Mouse (Mus musculus) liver, adult 2 months (tissue): ENCODE measurements around the gene Gm20721. TPM values are rescaled to one million over a fixed set of nuclear protein-coding genes. Genes with fewer than 3 reads are reported as not detected.
A peak's percentile ranks its signal among the peaks of the same experiment; 100 is the strongest.

Source experiments
- DNase-seq: peaks from one replicate; pipeline ENCODE4 v3.0.0-alpha.2; 2011; ENCODE audit warnings: low read depth, low spot score; ENCODE audit errors: extremely low read depth
- H3K27ac ChIP-seq: fragments of 200-500 bp; replicated peaks from 2 replicates; pipeline ENCODE4 v1.5.1; 2012; ENCODE audit warnings: low read depth, mild to moderate bottlenecking, control low read depth, inconsistent platforms, low read length; ENCODE audit not compliant: insufficient read depth
- H3K27me3 ChIP-seq: fragments of 200-500 bp; 2 replicates; pipeline ENCODE4 v1.6.1; 2012; ENCODE audit warnings: mild to moderate bottlenecking, moderate library complexity, low read length, inconsistent platforms; ENCODE audit not compliant: control insufficient read depth, insufficient read depth
- H3K36me3 ChIP-seq: fragments of 200-500 bp; 2 replicates; pipeline ENCODE4 v1.6.1; 2012; ENCODE audit warnings: low read length, inconsistent platforms; ENCODE audit not compliant: control insufficient read depth, insufficient read depth
- H3K4me1 ChIP-seq: fragments of 200-500 bp; 2 replicates; pipeline ENCODE4 v1.6.1; 2011; ENCODE audit warnings: low read length; ENCODE audit not compliant: control insufficient read depth, insufficient read depth
- H3K4me3 ChIP-seq: fragments of 200-500 bp; 2 replicates; pipeline ENCODE4 v1.5.1; 2011; ENCODE audit warnings: low read depth, mild to moderate bottlenecking, control low read depth, low read length, moderate library complexity; ENCODE audit not compliant: insufficient read depth
- H3K79me2 ChIP-seq: fragments of 200-500 bp; 2 replicates; pipeline ENCODE4 v1.6.1; 2012; ENCODE audit warnings: inconsistent platforms, mild to moderate bottlenecking, low read length, moderate library complexity; ENCODE audit not compliant: control insufficient read depth, insufficient read depth
- H3K9ac ChIP-seq: fragments of 200-500 bp; 2 replicates; pipeline ENCODE4 v1.6.1; 2012; ENCODE audit warnings: low read depth, mild to moderate bottlenecking, control low read depth, inconsistent platforms, low read length
- CTCF ChIP-seq: fragments of 200-500 bp; IDR thresholded peaks from 2 replicates; pipeline ENCODE4 v1.5.1; 2011; ENCODE audit warnings: low read depth, low read length, control low read depth
- POLR2A ChIP-seq: fragments of 200-500 bp; IDR thresholded peaks from 2 replicates; pipeline ENCODE4 v1.6.1; 2011; ENCODE audit warnings: low read length, control low read depth; ENCODE audit not compliant: insufficient read depth; ENCODE audit errors: extremely low read depth
- WGBS: fragments of 180-500 bp; shearing (Covaris S2); methylation state at CpG from one replicate; pipeline ENCODE4 v1.1.7; 2018; 5-methylcytosine and 5-hydroxymethylcytosine counted together
- polyA plus RNA-seq: library from polyadenylated mRNA; depleted of rRNA; stranded (reverse); fragments of >200 nt; gene quantifications from 2 replicates; pipeline ENCODE4 v1.2.3, GENCODE M21; 2012; rRNA removed
- total RNA-seq: library from RNA; depleted of rRNA; stranded (reverse); fragments of >200 nt; gene quantifications from 2 replicates; pipeline ENCODE4 v1.2.3, GENCODE M21; 2014; rRNA removed

Gm20721 gene
- total and polyA plus RNA-seq, 2 experiments, result 0.31 TPM; not detected in 1

DNA sequence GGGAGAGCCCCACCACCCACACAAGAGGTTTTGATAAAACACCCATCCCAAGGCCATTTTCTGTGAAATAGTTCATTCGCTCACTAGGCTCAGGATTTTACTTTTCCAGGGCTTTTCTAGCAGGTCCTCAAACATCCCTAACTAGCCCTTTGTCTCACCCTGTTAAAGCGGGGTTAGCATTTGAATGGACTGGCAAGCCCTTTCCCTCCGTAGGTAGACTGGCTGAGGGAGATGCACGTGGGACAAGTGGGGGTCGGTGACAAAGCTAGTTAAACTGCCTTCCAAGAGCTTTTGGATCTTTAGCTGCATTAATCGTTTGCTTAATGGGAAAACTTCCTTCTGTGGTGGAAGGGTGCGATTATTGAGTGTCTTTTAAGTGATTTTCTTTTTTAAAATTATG is 58.6 kb downstream of the Gm20721 start:
- Histone ChIP-seq H3K4me1 (no peaks in the 10 kb centered on the region), H3K9ac (no peak overlapping the region), H3K27me3 (0 out of 2 replicates have a peak, but pooled peaks cover 6% of the 10 kb centered on the region), H3K4me3 (no peak overlapping the region), H3K36me3 (no peaks in the 10 kb centered on the region), H3K27ac (no peak overlapping the region), H3K79me2 (no peaks in the 10 kb centered on the region)
- no peak for TF ChIP-seq POLR2A
- TF ChIP-seq CTCF, result no peak
- 48% methylated on average over 7 of the region's 7 CpGs for WGBS
- DNase-seq, result no peak

DNA sequence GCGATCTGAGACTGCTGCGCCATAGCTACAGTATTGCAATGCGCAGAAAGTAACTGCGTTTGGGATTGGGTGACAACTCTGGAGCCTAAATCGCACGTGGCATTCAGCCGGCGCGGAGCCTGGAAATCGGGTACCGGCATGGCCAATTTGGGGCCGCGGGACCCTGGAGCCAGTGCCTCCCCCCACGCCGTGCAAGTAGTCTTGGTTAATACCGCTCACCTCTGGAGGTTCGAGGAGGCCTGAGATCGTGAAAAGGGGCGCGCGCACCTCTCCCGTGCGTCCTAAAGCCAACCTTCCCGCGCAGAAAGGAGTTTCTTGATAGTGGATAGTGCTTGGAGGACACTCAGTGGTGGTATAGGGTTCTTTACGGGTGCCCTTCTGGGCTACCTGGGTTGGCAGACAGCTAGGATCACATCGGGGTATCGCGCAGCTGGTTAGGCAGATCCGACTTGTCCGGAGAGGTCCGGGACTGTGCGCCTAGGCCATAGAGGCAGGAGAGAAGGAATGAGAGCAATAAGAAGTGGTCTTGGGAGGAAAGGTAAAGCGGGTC is 60.5 kb downstream of the Gm20721 start:
- no peak overlapping the region for H3K4me3 ChIP-seq
- no peak for DNase-seq
- WGBS, result 50% methylated on average over 34 of the region's 34 CpGs
- 0 out of 2 replicates have a peak, but pooled peaks cover 6% of the 10 kb centered on the region for H3K27me3 ChIP-seq
- no peak overlapping the region for H3K27ac ChIP-seq
- H3K4me1 ChIP-seq, result no peaks in the 10 kb centered on the region
- H3K9ac ChIP-seq, result no peak overlapping the region
- H3K36me3 ChIP-seq, result no peaks in the 10 kb centered on the region
- TF ChIP-seq CTCF (no peak), POLR2A (no peak)
- no peaks in the 10 kb centered on the region for H3K79me2 ChIP-seq

DNA sequence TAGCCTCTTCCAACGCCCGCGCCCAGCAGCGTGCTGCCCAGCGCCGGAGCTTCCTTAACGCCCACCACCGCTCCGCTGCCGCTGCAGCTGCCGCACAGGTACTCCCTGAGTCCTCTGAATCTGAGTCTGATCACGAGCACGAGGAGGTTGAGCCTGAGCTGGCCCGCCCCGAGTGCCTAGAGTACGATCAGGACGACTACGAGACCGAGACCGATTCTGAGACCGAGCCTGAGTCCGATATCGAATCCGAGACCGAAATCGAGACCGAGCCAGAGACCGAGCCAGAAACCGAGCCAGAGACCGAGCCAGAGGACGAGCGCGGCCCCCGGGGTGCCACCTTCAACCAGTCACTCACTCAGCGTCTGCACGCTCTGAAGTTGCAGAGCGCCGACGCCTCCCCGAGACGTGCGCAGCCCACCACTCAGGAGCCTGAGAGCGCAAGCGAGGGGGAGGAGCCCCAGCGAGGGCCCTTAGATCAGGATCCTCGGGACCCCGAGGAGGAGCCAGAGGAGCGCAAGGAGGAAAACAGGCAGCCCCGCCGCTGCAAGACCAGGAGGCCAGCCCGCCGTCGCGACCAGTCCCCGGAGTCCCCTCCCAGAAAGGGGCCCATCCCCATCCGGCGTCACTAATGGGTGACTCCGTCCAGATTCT is 61.6 kb downstream of the Gm20721 start:
- TF ChIP-seq CTCF, result no peak
- no peak for TF ChIP-seq POLR2A
- no peak overlapping the region for H3K9ac ChIP-seq

DNA sequence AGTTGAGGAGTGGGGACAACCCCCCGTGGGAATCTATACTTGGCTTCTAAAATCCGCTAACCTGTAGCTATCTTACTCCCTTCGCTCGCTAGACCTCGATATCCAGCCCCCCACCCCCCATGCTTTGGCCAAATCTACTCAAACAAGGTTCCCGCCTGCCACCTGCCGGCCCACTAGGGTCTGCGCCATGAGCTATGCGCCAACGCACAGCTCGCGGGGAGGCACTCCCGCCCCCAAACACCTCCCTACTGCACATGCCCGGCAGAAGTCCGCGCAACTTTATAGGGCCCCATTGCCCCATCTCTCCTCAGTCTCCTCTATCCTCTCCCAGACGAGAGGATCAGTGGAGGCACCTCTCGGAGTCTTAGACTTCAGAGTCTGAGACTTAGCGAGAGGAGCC is 62.5 kb downstream of the Gm20721 start, which contains the start of gene Gnas:
TSS of gene Gnas (plus strand) at position 310 of the 400 bp plus-strand sequence.
- TF ChIP-seq POLR2A (no peak), CTCF (peak; percentile 34)
- H3K4me3 ChIP-seq, result no peak within 1 kb of the TSS
- H3K27ac ChIP-seq, result no peak within 1 kb of the TSS
- DNase-seq, result no peak
- H3K79me2 ChIP-seq, result no peaks in the 10 kb centered on the region
- no peak within 1 kb of the TSS for H3K9ac ChIP-seq
- H3K27me3 ChIP-seq, result 0 out of 2 replicates have a peak, but pooled peaks cover 6% of the 10 kb centered on the region
- WGBS, result 50% methylated on average over 19 of the region's 19 CpGs
- no peaks in the 10 kb centered on the region for H3K36me3 ChIP-seq
- H3K4me1 ChIP-seq, result no peaks in the 10 kb centered on the region

More for the DNA sequence above, 61.6 kb downstream of the Gm20721 start:
- Histone ChIP-seq H3K27ac (no peak overlapping the region), H3K36me3 (no peaks in the 10 kb centered on the region), H3K4me3 (no peak overlapping the region), H3K4me1 (no peaks in the 10 kb centered on the region), H3K79me2 (no peaks in the 10 kb centered on the region), H3K27me3 (0 out of 2 replicates have a peak, but pooled peaks cover 6% of the 10 kb centered on the region)
- 55% methylated on average over 58 of the region's 58 CpGs for WGBS
- no peak for DNase-seq

DNA sequence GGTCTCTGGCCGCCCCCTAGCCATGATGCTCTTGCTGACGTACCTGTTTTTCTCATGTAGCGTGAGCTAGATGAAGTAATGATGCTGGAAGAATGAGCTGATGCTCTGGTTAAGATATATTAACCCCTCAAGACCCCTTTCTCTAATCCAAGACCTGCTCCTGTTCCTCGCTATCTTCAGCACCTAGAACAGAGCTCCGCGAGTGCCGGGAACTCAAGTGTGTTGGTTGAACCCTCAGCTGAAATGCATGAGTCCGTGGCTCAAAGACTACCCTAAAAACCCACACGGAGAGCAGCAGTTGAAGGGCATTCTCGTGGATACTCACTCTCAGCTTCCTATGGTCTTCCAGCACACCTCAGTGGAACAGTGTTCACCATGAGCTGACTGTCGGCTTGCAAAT is 63.2 kb downstream of the Gm20721 start:
- H3K4me1 ChIP-seq, result no peaks in the 10 kb centered on the region
- TF ChIP-seq POLR2A (no peak), CTCF (no peak)
- H3K27ac ChIP-seq, result no peak overlapping the region
- H3K4me3 ChIP-seq, result no peak overlapping the region
- no peaks in the 10 kb centered on the region for H3K79me2 ChIP-seq
- 58% methylated on average over 11 of the region's 11 CpGs for WGBS
- no peak for DNase-seq
- H3K27me3 ChIP-seq, result 0 out of 2 replicates have a peak, but pooled peaks cover 6% of the 10 kb centered on the region
- H3K9ac ChIP-seq, result no peak overlapping the region
- no peaks in the 10 kb centered on the region for H3K36me3 ChIP-seq

Other genes with a start within 250 kb of the Gm20721 start
- 39.7 and 43.4 TPM in 2 replicates for gene Npepl1, start 236.4 kb downstream of the Gm20721 start, total RNA-seq
- gene Npepl1, start 236.4 kb downstream of the Gm20721 start, polyA plus RNA-seq, result 70.6 and 81.0 TPM in 2 replicates
- gene Gnas, start 62.4 kb downstream of the Gm20721 start, total RNA-seq, result 201 and 240 TPM in 2 replicates
- 412 and 417 TPM in 2 replicates for gene Gnas, start 62.4 kb downstream of the Gm20721 start, polyA plus RNA-seq
- gene Nelfcd, start 69.1 kb upstream of the Gm20721 start, total RNA-seq, result 17.3 and 19.4 TPM in 2 replicates
- 35.1 and 40.6 TPM in 2 replicates for gene Nelfcd, start 69.1 kb upstream of the Gm20721 start, polyA plus RNA-seq
- gene Ctsz, start 92.3 kb upstream of the Gm20721 start, total RNA-seq, result 235 and 279 TPM in 2 replicates
- gene Ctsz, start 92.3 kb upstream of the Gm20721 start, polyA plus RNA-seq, result 308 and 389 TPM in 2 replicates
- 0.18 and 0.40 TPM in 2 replicates for gene Tubb1, start 104.0 kb upstream of the Gm20721 start, total RNA-seq
- gene Tubb1, start 104.0 kb upstream of the Gm20721 start, polyA plus RNA-seq, result 0.07 and 0.33 TPM in 2 replicates
- gene Atp5e, start 117.4 kb upstream of the Gm20721 start, total RNA-seq, result 469 and 519 TPM in 2 replicates
- gene Atp5e, start 117.4 kb upstream of the Gm20721 start, polyA plus RNA-seq, result 502 and 633 TPM in 2 replicates
- 35.4 and 38.6 TPM in 2 replicates for gene Prelid3b, start 126.4 kb upstream of the Gm20721 start, total RNA-seq
- 24.5 and 30.7 TPM in 2 replicates for gene Prelid3b, start 126.4 kb upstream of the Gm20721 start, polyA plus RNA-seq